Mouse (Mus musculus): ENCODE data around the gene Nlgn2.

DNA sequence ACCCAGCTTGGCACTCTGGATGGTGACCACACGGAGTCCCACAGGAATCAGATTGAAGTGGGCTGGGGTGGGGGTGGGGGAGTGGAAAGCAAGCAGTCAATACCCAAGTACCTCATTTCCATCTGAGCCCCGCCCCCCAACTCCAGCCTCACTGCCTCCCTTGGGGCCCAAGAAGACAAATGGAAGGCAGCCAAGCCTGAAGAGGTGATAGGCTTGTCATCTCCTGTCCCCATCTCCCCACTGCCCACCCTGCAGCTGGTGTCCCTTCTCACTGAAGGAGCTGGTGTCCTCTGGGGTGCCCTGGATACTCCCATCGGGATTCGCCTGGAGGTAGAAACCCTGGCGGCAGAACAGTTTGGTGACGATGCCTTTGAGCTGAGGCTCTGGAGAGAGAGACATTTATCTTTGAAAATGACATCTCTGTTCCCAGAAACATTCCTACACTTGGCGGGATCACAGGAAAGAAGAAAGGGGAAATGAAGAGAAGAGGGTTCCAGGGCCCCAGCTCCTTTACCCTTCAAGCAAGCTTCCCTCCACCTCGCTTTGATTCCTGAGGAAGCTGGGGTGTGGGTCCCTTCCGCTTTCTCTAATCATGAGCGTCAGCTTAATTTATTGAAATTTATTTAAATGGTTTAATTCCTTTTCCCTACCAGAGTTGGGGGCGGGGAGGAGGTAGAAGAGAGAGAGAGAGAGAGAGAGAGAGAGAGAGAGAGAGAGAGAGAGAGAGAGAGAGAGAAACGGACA is 38.0 kb downstream of the Nlgn2 start:
- no peak; the same call in 1 of the 2 replicates for TF ChIP-seq BHLHE40 (IDR thresholded peaks at IDR 0.05; ENCODE audit: borderline replicate concordance, low read depth, low read length)
- 0 out of 2 replicates have a peak, but pooled peaks have one; percentile 24 for TF ChIP-seq TBP (IDR thresholded peaks at IDR 0.05; ENCODE audit: low read depth, low read length)
- no peak; the same call in 1 of the 2 replicates for TF ChIP-seq HCFC1 (IDR thresholded peaks at IDR 0.05; ENCODE audit: low read depth, low read length)
- no peak for TF ChIP-seq POLR2A (IDR thresholded peaks at IDR 0.05; ENCODE audit: control insufficient read depth in 1 of 2, insufficient read depth in 1 of 2, low read depth in 1 of 2, low read length in 2 of 2, poor library complexity in 1 of 2)
- TF ChIP-seq KAT2A (conservative IDR thresholded peaks at IDR 0.05; ENCODE audit: low read depth, low read length), result no peak
- TF ChIP-seq SMC3 (IDR thresholded peaks at IDR 0.05; ENCODE audit: low read depth, low read length), result no peak
- no peak for TF ChIP-seq CHD1 (IDR thresholded peaks at IDR 0.05; ENCODE audit: low read depth, low read length)
- no peak for TF ChIP-seq POLR2AphosphoS2 (IDR thresholded peaks at IDR 0.05; ENCODE audit: low read length)
- no peak for TF ChIP-seq TAL1 (IDR thresholded peaks at IDR 0.05; ENCODE audit: low read length)
